Mouse (Mus musculus) limb, embryonic 13.5 days (tissue): ENCODE measurements around the gene Filip1l. TPM values are rescaled to one million over a fixed set of nuclear protein-coding genes. Genes with fewer than 3 reads are reported as not detected.
A peak's percentile ranks its signal among the peaks of the same experiment; 100 is the strongest.

Source experiments
- ATAC-seq: fragments of 200-750 bp; cut with Nextera tagmentation; 2 replicates; pipeline ENCODE4 v1.8.0; 2017; ENCODE audit warnings: low read depth, moderate number of reproducible peaks, moderate TSS enrichment; ENCODE audit not compliant: low FRiP score
- H3K27ac ChIP-seq: fragments of 300-500 bp; sonication (generic); 2 replicates; pipeline ENCODE4 v1.5.1; 2015; ENCODE audit warnings: inconsistent platforms, mild to moderate bottlenecking, moderate library complexity
- H3K27me3 ChIP-seq: fragments of 300-500 bp; sonication (generic); 2 replicates; pipeline ENCODE4 v1.6.1; 2015; ENCODE audit warnings: mild to moderate bottlenecking, inconsistent platforms
- H3K36me3 ChIP-seq: fragments of 300-500 bp; sonication (generic); 2 replicates; pipeline ENCODE4 v1.6.1; 2015; ENCODE audit warnings: inconsistent platforms, mild to moderate bottlenecking, moderate library complexity
- H3K4me1 ChIP-seq: fragments of 300-500 bp; sonication (generic); 2 replicates; pipeline ENCODE4 v1.6.1; 2015; ENCODE audit warnings: inconsistent platforms
- H3K4me2 ChIP-seq: fragments of 300-500 bp; sonication (generic); replicated peaks from 2 replicates; pipeline ENCODE4 v1.6.1; 2015; ENCODE audit warnings: inconsistent platforms, mild to moderate bottlenecking, moderate library complexity
- H3K4me3 ChIP-seq: fragments of 300-500 bp; sonication (generic); 2 replicates; pipeline ENCODE4 v1.5.1; 2015; ENCODE audit warnings: moderate library complexity, mild to moderate bottlenecking, inconsistent platforms
- H3K9ac ChIP-seq: fragments of 300-500 bp; sonication (generic); 2 replicates; pipeline ENCODE4 v1.6.1; 2015; ENCODE audit warnings: mild to moderate bottlenecking, inconsistent platforms
- H3K9me3 ChIP-seq: fragments of 300-500 bp; sonication (generic); 2 replicates; pipeline ENCODE4 v1.6.1; 2016; ENCODE audit warnings: inconsistent platforms
- WGBS: fragments of 180-500 bp; shearing (Covaris S2); methylation state at CpG from one replicate; pipeline ENCODE4 v1.1.7; 2015; 5-methylcytosine and 5-hydroxymethylcytosine counted together
- polyA plus RNA-seq: library from polyadenylated mRNA; unstranded; fragments of >200 nt; fragmentation: Nextera tagmentation; extraction: Ambion mirVana; gene quantifications from 2 replicates; pipeline ENCODE4 v1.2.1, GENCODE M21; 2015

Gene Filip1l
- polyA plus RNA-seq, 1 experiment from 2014 or later: 37.3 TPM

DNA sequence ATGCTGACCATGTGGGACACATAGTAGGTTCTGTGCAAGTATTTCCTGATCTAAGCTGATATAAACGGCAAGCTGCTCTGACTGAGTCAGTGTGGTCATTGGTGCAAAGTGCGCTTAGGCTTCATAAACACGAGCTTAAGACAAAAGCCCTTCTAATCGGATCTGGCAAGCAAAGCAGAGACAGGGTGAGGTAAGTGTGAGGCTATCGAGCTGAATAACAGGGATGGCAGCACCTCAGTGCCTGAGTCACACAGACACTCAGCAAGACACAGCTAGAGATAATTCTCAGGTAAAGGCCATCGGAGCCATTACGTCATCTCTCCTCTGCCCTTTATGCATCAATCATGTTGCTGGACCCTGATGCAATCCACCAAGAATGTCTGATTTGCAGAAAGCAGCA, 100.1 kb downstream of the Filip1l start:
- Histone ChIP-seq H3K4me2 (no peak overlapping the region), H3K9ac (no peak overlapping the region), H3K9me3 (peaks cover 7% of the 10 kb centered on the region; the same call in 1 of the 2 replicates), H3K4me3 (no peak overlapping the region), H3K4me1 (peaks cover 50% of the 10 kb centered on the region), H3K27me3 (no peaks in the 10 kb centered on the region), H3K27ac (no peak overlapping the region), H3K36me3 (0 out of 2 replicates have a peak, but pooled peaks cover 2% of the 10 kb centered on the region)
- no peak for ATAC-seq
- 50% methylated on average over 7 of the region's 7 CpGs for WGBS

DNA sequence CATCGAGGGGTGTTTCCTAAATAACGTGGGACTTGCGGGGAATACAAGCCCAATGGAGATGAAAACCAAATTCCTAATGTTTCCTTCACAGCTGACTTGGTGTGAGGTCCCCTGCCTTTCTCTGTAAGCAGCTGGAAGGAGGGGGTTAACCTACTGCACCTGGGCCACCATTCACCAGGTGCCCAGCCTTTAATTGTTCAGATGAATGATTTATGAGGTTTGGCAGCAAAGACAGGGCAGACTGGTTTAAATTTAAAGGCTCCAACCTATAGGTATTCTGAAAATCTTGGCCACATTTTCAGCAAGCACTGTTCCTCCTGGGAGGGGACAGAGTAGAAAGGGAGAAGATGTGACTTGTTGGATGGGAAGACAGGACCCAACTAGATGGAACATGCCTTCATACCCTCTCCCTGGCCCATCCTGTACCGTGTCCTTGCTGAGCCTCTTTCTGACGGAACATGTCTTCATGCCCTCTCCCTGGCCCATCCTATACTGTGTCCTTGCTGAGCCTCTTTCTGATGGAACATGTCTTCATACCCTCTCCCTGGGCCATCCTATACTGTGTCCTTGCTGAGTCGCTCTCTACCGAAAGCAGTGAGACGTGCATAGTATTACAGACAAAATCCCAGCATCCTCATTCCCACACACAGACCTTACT, 101.3 kb downstream of the Filip1l start:
- Histone ChIP-seq H3K4me2 (no peak overlapping the region), H3K9ac (no peak overlapping the region), H3K27ac (no peak overlapping the region), H3K9me3 (no peaks in the 10 kb centered on the region), H3K36me3 (no peaks in the 10 kb centered on the region), H3K27me3 (no peaks in the 10 kb centered on the region), H3K4me1 (peaks cover 50% of the 10 kb centered on the region), H3K4me3 (no peak overlapping the region)
- 67% methylated on average over 8 of the region's 8 CpGs for WGBS
- peak; percentile 52 for ATAC-seq

DNA sequence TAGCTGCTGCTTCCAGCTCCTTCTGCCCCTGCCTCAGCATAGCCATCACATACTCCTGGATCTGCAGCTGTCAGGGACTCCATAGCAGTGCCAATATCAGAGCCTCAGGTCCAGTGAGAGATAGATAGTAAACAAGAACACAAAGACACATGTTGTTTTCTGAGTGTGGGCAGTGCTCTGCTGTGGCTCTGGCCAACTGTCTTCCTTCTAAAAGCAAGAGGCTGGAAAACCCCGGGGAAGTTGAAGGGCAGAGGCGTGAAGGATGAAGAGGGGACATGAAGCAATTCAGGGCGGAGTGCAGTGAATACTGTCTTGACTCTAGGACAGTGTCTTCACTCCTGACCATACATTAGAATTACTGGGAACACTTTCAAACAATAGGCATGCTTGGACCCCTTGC, 102.7 kb downstream of the Filip1l start:
- Histone ChIP-seq H3K4me3 (no peak overlapping the region), H3K9me3 (no peaks in the 10 kb centered on the region), H3K9ac (no peak overlapping the region), H3K4me1 (peaks cover 50% of the 10 kb centered on the region), H3K4me2 (no peak overlapping the region), H3K27me3 (no peaks in the 10 kb centered on the region), H3K36me3 (no peaks in the 10 kb centered on the region), H3K27ac (no peak overlapping the region)
- 78% methylated on average over 3 of the region's 3 CpGs for WGBS
- no peak for ATAC-seq

DNA sequence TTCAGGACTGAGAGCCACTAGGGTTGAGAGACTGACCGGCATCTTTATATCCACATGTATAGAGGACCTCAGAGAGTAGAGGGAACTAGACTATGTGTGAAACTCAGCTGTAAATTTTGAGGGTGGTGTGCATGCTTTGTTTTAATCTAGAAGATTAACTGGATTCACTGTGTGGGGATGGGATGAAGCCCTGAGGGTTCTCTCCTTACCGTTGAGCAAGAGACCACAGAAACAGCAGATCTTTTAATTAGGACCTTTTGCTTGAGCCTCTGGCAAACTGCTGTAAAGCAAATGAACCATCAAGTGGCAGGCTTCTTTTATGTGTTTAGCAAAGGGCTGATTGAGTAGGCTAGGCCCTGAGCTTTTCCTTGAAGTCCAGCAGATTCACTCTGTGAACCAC, 103.1 kb downstream of the Filip1l start:
- H3K27me3 ChIP-seq: no peaks in the 10 kb centered on the region
- H3K9ac ChIP-seq: no peak overlapping the region
- no peak for ATAC-seq
- WGBS: 24% methylated on average over 2 of the region's 2 CpGs
- H3K27ac ChIP-seq: no peak overlapping the region
- H3K4me1 ChIP-seq: peaks cover 50% of the 10 kb centered on the region
- no peak overlapping the region for H3K4me3 ChIP-seq
- no peaks in the 10 kb centered on the region for H3K36me3 ChIP-seq
- H3K9me3 ChIP-seq: no peaks in the 10 kb centered on the region
- H3K4me2 ChIP-seq: no peak overlapping the region

DNA sequence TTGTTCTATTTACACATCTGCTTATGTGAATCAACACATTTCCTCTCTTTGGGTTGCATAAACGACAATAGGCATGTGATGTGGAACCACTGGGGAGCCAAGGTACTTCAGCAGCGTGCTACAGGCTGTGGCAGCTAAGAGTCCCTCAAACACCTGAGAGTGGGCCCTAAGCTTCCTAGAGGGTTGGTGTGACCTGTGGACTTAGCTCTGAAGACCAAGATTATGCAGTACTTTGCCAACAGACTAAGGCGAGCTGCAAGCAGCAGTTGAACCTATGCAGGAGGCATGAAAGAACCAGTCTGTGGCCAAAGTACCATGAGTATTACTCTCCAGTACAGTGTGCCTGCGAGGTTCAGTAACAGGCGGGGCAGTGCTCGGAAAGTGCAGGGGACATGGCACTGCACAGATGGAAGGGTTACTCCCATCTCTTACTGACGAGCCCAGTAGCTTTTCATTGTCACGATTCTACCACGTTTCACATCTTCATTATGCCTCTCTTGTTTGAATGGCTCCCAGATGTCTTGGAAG, 112.6 kb downstream of the Filip1l start:
- no peak overlapping the region for H3K9ac ChIP-seq
- H3K4me1 ChIP-seq: peaks cover 16% of the 10 kb centered on the region
- no peaks in the 10 kb centered on the region for H3K36me3 ChIP-seq
- no peak overlapping the region for H3K27ac ChIP-seq
- no peak for ATAC-seq
- 80% methylated on average over 9 of the region's 9 CpGs for WGBS
- no peaks in the 10 kb centered on the region for H3K9me3 ChIP-seq
- no peaks in the 10 kb centered on the region for H3K27me3 ChIP-seq
- no peak overlapping the region for H3K4me3 ChIP-seq
- H3K4me2 ChIP-seq: no peak overlapping the region

DNA sequence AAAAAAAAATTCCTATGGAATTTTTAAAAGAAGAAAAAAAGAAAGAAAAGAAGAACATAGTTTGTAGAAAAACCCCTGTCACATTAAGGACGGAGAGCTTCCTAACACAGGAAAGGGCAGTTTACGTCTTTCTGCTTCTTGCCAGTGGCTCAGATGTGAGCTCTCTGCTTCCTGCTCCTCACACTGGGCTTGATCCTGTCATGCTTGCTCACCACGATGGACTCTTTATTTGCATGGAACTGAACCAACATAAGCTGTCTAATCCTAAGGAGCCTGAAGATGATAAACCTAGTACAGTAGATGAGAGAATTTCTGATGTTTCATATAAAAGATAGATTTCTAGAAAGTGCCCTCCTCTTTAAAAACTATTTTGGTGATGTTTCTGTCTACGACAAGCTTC, 116.4 kb downstream of the Filip1l start:
- ATAC-seq: no peak
- WGBS: 61% methylated on average over 4 of the region's 4 CpGs

DNA sequence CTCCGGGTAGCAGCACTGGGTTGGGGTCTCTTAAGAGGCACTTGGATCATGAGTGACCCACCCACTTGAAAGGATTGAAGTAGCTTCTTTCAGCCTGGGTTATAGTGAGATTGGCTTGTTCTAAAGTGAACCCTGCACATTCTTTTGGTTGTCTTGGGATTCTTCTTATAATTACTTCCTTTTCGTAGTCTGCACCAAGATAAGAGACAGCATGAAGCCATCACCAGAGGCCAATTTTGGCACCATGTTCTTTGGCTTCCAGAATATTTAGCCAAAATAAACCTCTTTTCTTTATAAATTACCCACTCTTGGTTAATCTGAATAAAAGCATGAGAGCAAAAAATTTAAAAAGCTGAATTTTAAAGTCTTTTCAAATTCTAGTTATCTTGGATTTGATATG, 117.0 kb downstream of the Filip1l start:
- no peak for ATAC-seq

More for the DNA sequence above, 116.4 kb downstream of the Filip1l start:
- Histone ChIP-seq H3K9me3 (no peaks in the 10 kb centered on the region), H3K4me3 (no peak overlapping the region), H3K9ac (no peak overlapping the region), H3K27ac (no peak overlapping the region), H3K36me3 (no peaks in the 10 kb centered on the region), H3K4me2 (no peak overlapping the region), H3K4me1 (peaks cover 24% of the 10 kb centered on the region), H3K27me3 (no peaks in the 10 kb centered on the region)

DNA sequence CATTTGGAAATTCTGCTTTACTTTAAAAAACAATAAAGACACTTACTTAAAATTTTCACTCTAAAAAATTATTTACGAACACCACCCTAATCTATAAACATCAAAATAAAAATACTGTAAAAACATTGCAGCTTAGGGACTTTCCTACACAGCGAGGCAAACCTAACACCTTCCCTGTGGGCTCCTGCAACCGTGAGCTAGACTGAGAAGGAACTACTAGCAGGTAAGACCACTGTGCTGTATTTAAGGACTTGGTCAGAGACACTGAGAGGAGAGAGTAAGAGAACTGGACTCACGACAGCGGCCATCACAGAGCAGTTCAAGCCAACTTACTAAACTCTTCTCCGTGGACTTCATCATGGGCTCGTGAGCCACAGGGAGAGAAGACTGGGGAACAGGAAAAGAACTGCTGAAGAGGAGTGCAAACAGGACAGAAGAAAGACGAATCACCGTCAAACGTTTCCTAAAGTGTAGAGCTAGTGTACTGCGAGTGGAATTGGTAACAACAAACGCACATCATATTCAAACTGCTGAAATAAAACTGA, 117.5 kb downstream of the Filip1l start:
- no peak overlapping the region for H3K9ac ChIP-seq
- H3K27ac ChIP-seq: no peak overlapping the region
- H3K4me3 ChIP-seq: no peak overlapping the region
- no peaks in the 10 kb centered on the region for H3K27me3 ChIP-seq
- no peak overlapping the region for H3K4me2 ChIP-seq
- WGBS: 89% methylated on average over 12 of the region's 12 CpGs
- H3K4me1 ChIP-seq: peaks cover 24% of the 10 kb centered on the region
- no peak for ATAC-seq
- H3K9me3 ChIP-seq: no peaks in the 10 kb centered on the region
- H3K36me3 ChIP-seq: no peaks in the 10 kb centered on the region

More for the DNA sequence above, 117.0 kb downstream of the Filip1l start:
- no peaks in the 10 kb centered on the region for H3K9me3 ChIP-seq
- H3K4me3 ChIP-seq: no peak overlapping the region
- no peak overlapping the region for H3K9ac ChIP-seq
- H3K27ac ChIP-seq: no peak overlapping the region
- H3K27me3 ChIP-seq: no peaks in the 10 kb centered on the region
- 84% methylated on average over 2 of the region's 2 CpGs for WGBS
- no peak overlapping the region for H3K4me2 ChIP-seq
- no peaks in the 10 kb centered on the region for H3K36me3 ChIP-seq
- peaks cover 24% of the 10 kb centered on the region for H3K4me1 ChIP-seq

DNA sequence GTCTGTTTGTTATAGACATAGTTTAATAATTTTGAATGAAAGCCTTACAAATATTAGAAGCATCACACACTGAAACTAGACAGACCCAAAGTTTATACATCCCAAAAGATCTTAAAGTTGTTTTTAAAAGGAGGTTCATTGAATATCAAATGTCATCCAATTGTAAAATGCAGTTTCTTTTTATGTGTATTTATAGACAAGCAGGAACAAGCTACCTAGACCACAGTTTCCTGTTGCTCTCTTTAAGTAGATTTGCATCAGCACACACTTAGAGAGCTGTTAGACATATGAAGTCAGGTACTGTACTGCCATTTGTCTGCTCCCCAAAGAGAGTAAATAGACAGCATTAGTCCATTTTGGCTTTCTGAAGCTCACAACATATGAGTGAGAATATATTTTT, 118.2 kb downstream of the Filip1l start:
- Histone ChIP-seq H3K4me2 (no peak overlapping the region), H3K27me3 (no peaks in the 10 kb centered on the region)
- ATAC-seq: no peak

DNA sequence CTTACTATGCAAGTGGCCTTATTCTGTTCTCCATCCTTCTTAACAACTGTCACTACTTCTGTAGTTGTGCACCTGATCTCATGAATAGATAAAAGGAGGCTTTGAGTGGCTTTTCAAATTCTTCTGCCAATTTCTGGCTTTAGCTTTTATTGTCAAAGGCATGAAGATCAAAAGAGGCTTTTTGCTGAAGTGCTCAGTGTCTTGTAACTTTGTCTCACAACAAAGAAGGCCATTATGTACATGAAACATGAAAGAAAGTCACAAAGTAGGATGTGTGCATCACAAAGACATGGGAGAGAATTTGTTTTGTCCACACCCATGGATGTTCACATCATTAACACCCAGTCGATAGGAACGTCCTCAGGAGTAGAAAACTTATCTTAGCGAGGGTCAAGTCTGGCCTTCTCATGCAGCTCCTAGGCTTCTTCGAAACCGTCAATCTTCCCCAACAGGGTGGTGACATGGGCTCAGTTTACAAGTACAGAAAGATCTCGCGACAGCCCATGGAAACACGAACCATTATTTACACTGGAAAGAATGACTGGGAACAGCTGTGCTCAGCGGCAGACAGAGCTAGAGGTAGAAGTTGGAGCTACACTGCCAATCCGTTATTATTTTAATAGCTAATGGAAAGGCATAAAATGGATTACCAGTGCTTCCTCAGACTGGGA, 120.7 kb downstream of the Filip1l start:
- ATAC-seq: peak; percentile 54; the same call in 1 of the 2 replicates
- H3K9me3 ChIP-seq: 0 out of 2 replicates have a peak, but pooled peaks cover 4% of the 10 kb centered on the region
- H3K4me1 ChIP-seq: peaks cover 13% of the 10 kb centered on the region
- no peak overlapping the region for H3K9ac ChIP-seq
- H3K36me3 ChIP-seq: no peaks in the 10 kb centered on the region
- H3K27ac ChIP-seq: no peak overlapping the region; the same call in 1 of the 2 replicates
- H3K27me3 ChIP-seq: no peaks in the 10 kb centered on the region
- H3K4me2 ChIP-seq: no peak overlapping the region
- whole genome bisulfite sequencing: 36% methylated on average over 10 of the region's 10 CpGs
- H3K4me3 ChIP-seq: no peak overlapping the region

More for the DNA sequence above, 118.2 kb downstream of the Filip1l start:
- Histone ChIP-seq H3K4me1 (peaks cover 24% of the 10 kb centered on the region), H3K9me3 (0 out of 2 replicates have a peak, but pooled peaks cover under 1% of the 10 kb centered on the region), H3K36me3 (no peaks in the 10 kb centered on the region), H3K27ac (no peak overlapping the region), H3K9ac (no peak overlapping the region), H3K4me3 (no peak overlapping the region)

DNA sequence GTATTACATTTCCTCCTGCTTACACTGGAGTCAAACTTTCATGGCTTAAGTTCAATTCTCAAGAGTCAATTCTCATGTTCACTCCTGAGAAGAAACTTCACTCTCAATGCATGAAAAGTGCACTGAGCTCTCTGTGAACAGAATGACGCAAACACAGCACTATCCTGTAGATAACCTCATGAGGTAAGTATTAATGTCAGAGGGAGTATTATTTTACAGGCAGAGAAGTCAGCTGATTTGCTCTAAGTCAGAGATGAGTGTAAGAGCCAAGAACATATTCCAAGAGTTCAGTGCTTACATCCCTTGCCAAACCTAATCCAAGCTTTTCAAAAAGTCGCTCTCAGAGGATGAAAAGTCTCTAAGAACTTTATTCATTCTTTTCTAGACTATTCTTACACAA, 125.6 kb downstream of the Filip1l start:
- Histone ChIP-seq H3K4me1 (peaks cover 12% of the 10 kb centered on the region), H3K27me3 (no peaks in the 10 kb centered on the region), H3K4me2 (no peak overlapping the region), H3K9ac (no peak overlapping the region), H3K36me3 (no peaks in the 10 kb centered on the region), H3K27ac (no peak overlapping the region), H3K4me3 (no peak overlapping the region), H3K9me3 (0 out of 2 replicates have a peak, but pooled peaks cover 4% of the 10 kb centered on the region)
- WGBS: 69% methylated on average over 2 of the region's 2 CpGs
- ATAC-seq: peak; percentile 76

DNA sequence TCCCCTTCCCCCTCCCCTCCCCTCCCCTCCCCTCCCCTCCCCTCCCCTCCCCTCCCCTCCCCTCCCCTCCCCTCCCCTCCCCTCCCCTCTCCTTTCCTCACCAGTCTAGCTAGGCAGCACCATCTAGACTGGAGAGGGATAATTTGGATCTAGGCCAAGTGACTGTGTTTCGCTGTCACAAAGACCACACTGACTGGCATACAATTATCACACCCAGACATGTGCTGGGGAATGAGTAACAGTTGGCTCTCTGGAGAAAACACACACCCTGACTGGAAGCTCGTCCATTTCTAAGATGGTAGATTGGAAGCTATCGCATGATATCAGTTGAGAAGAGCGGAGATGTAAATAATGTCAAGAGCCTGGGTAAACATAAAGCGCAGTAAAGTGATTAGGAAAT, 126.9 kb downstream of the Filip1l start:
- no peak overlapping the region for H3K27ac ChIP-seq
- no peaks in the 10 kb centered on the region for H3K36me3 ChIP-seq
- H3K4me2 ChIP-seq: no peak overlapping the region
- 86% methylated on average over 5 of the region's 5 CpGs for WGBS
- H3K9me3 ChIP-seq: 0 out of 2 replicates have a peak, but pooled peaks cover 4% of the 10 kb centered on the region
- no peak for ATAC-seq
- H3K4me3 ChIP-seq: no peak overlapping the region
- no peak overlapping the region for H3K9ac ChIP-seq
- H3K27me3 ChIP-seq: no peaks in the 10 kb centered on the region
- H3K4me1 ChIP-seq: peaks cover 12% of the 10 kb centered on the region
